Mouse (Mus musculus): ENCODE measurements around the gene Mctp2. TPM values are rescaled to one million over a fixed set of nuclear protein-coding genes. Genes with fewer than 3 reads are reported as not detected.

The Mctp2 gene
- polyA plus RNA-seq, 1 experiment, result 0.73 TPM

- TF ChIP-seq CTCF (IDR thresholded peaks at IDR 0.05; ENCODE audit: extremely low read depth, insufficient read depth, low read length) (no peak), POLR2A (IDR thresholded peaks at IDR 0.05; ENCODE audit: extremely low read depth, insufficient read depth, low read length) (no peak)
- Histone ChIP-seq H3K4me1 (ENCODE audit: control insufficient read depth, insufficient read depth, low read length) (no peaks in the 10 kb centered on the region), H3K27ac (ENCODE audit: insufficient read depth, low read length) (no peak overlapping the region), H3K4me3 (ENCODE audit: insufficient read depth, low read length) (no peak overlapping the region)
Measured at GRCm38 (mm10) chr7:72206841-72207240, 99.6 kb downstream of the Mctp2 start.

- Histone ChIP-seq H3K4me3 (ENCODE audit: insufficient read depth, low read length) (no peak overlapping the region), H3K27ac (ENCODE audit: insufficient read depth, low read length) (no peak overlapping the region), H3K4me1 (ENCODE audit: control insufficient read depth, insufficient read depth, low read length) (no peaks in the 10 kb centered on the region)
- TF ChIP-seq POLR2A (IDR thresholded peaks at IDR 0.05; ENCODE audit: extremely low read depth, insufficient read depth, low read length) (no peak), CTCF (IDR thresholded peaks at IDR 0.05; ENCODE audit: extremely low read depth, insufficient read depth, low read length) (no peak)
Measured at GRCm38 (mm10) chr7:72195709-72196108, 110.7 kb downstream of the Mctp2 start.

GRCm38 (mm10) chr7:72193304-72193703, 113.1 kb downstream of the Mctp2 start:
- no peak overlapping the region for H3K4me3 ChIP-seq (ENCODE audit: insufficient read depth, low read length)
- no peak for TF ChIP-seq CTCF (IDR thresholded peaks at IDR 0.05; ENCODE audit: extremely low read depth, insufficient read depth, low read length)
- H3K27ac ChIP-seq (ENCODE audit: insufficient read depth, low read length), result no peak overlapping the region

GRCm38 (mm10) chr7:72181651-72182050, 124.8 kb downstream of the Mctp2 start:
- TF ChIP-seq CTCF (IDR thresholded peaks at IDR 0.05; ENCODE audit: extremely low read depth, insufficient read depth, low read length), result no peak
- no peak for TF ChIP-seq POLR2A (IDR thresholded peaks at IDR 0.05; ENCODE audit: extremely low read depth, insufficient read depth, low read length)
- no peaks in the 10 kb centered on the region for H3K4me1 ChIP-seq (ENCODE audit: control insufficient read depth, insufficient read depth, low read length)
- no peak overlapping the region for H3K4me3 ChIP-seq (ENCODE audit: insufficient read depth, low read length)
- no peak overlapping the region for H3K27ac ChIP-seq (ENCODE audit: insufficient read depth, low read length)

More at GRCm38 (mm10) chr7:72193304-72193703, 113.1 kb downstream of the Mctp2 start:
- H3K4me1 ChIP-seq (ENCODE audit: control insufficient read depth, insufficient read depth, low read length), result no peaks in the 10 kb centered on the region

- Histone ChIP-seq H3K27ac (ENCODE audit: insufficient read depth, low read length) (no peak overlapping the region), H3K4me1 (ENCODE audit: control insufficient read depth, insufficient read depth, low read length) (no peaks in the 10 kb centered on the region), H3K4me3 (ENCODE audit: insufficient read depth, low read length) (no peak overlapping the region)
- no peak for TF ChIP-seq POLR2A (IDR thresholded peaks at IDR 0.05; ENCODE audit: extremely low read depth, insufficient read depth, low read length)
- TF ChIP-seq CTCF (IDR thresholded peaks at IDR 0.05; ENCODE audit: extremely low read depth, insufficient read depth, low read length), result no peak
Measured at GRCm38 (mm10) chr7:72169320-72169719, 137.1 kb downstream of the Mctp2 start.

- H3K27ac ChIP-seq (ENCODE audit: insufficient read depth, low read length), result no peak overlapping the region
- H3K4me1 ChIP-seq (ENCODE audit: control insufficient read depth, insufficient read depth, low read length), result no peaks in the 10 kb centered on the region
- H3K4me3 ChIP-seq (ENCODE audit: insufficient read depth, low read length), result no peak overlapping the region
- TF ChIP-seq CTCF (IDR thresholded peaks at IDR 0.05; ENCODE audit: extremely low read depth, insufficient read depth, low read length) (no peak), POLR2A (IDR thresholded peaks at IDR 0.05; ENCODE audit: extremely low read depth, insufficient read depth, low read length) (no peak)
Measured at GRCm38 (mm10) chr7:72165726-72166701, 140.4 kb downstream of the Mctp2 start.

- Histone ChIP-seq H3K27ac (ENCODE audit: insufficient read depth, low read length) (no peak overlapping the region), H3K4me3 (ENCODE audit: insufficient read depth, low read length) (no peak overlapping the region), H3K4me1 (ENCODE audit: control insufficient read depth, insufficient read depth, low read length) (no peaks in the 10 kb centered on the region)
- TF ChIP-seq CTCF (IDR thresholded peaks at IDR 0.05; ENCODE audit: extremely low read depth, insufficient read depth, low read length) (no peak), POLR2A (IDR thresholded peaks at IDR 0.05; ENCODE audit: extremely low read depth, insufficient read depth, low read length) (no peak)
Measured at GRCm38 (mm10) chr7:72162256-72162655, 144.2 kb downstream of the Mctp2 start.

GRCm38 (mm10) chr7:72159513-72160063, 146.8 kb downstream of the Mctp2 start:
- TF ChIP-seq POLR2A (IDR thresholded peaks at IDR 0.05; ENCODE audit: extremely low read depth, insufficient read depth, low read length) (no peak), CTCF (IDR thresholded peaks at IDR 0.05; ENCODE audit: extremely low read depth, insufficient read depth, low read length) (no peak)
- Histone ChIP-seq H3K4me1 (ENCODE audit: control insufficient read depth, insufficient read depth, low read length) (no peaks in the 10 kb centered on the region), H3K4me3 (ENCODE audit: insufficient read depth, low read length) (no peak overlapping the region), H3K27ac (ENCODE audit: insufficient read depth, low read length) (no peak overlapping the region)

- Histone ChIP-seq H3K27ac (ENCODE audit: insufficient read depth, low read length) (no peak overlapping the region), H3K4me1 (ENCODE audit: control insufficient read depth, insufficient read depth, low read length) (no peaks in the 10 kb centered on the region), H3K4me3 (ENCODE audit: insufficient read depth, low read length) (no peak overlapping the region)
- TF ChIP-seq POLR2A (IDR thresholded peaks at IDR 0.05; ENCODE audit: extremely low read depth, insufficient read depth, low read length) (no peak), CTCF (IDR thresholded peaks at IDR 0.05; ENCODE audit: extremely low read depth, insufficient read depth, low read length) (no peak)
Measured at GRCm38 (mm10) chr7:72150799-72151708, 155.4 kb downstream of the Mctp2 start.
